Mouse (Mus musculus): Measurements from ENCODE around the gene Pi4kb. TPM values are rescaled to one million over a fixed set of nuclear protein-coding genes. Genes with fewer than 3 reads are reported as not detected.
A peak's percentile ranks its signal among the peaks of the same experiment; 100 is the strongest.

Gene Pi4kb
- polyA plus RNA-seq, 1 experiment, result 21.7 TPM

- DNase-seq (ENCODE audit: low read depth, low spot score), result no peak
Observed at GRCm38 (mm10) chr3:94953384-94953763, 21.2 kb upstream of the Pi4kb start.

GRCm38 (mm10) chr3:94953764-94954616, 20.5 kb upstream of the Pi4kb start, which contains the start of gene Rfx5:
Gene Rfx5, plus strand, starts transcription at chr3:94954075.
- WGBS, result under 1% methylated on average over 50 of the region's 50 CpGs

More at GRCm38 (mm10) chr3:94953384-94953763, 21.2 kb upstream of the Pi4kb start:
- 6% methylated on average over 9 of the region's 9 CpGs for WGBS

DNA sequence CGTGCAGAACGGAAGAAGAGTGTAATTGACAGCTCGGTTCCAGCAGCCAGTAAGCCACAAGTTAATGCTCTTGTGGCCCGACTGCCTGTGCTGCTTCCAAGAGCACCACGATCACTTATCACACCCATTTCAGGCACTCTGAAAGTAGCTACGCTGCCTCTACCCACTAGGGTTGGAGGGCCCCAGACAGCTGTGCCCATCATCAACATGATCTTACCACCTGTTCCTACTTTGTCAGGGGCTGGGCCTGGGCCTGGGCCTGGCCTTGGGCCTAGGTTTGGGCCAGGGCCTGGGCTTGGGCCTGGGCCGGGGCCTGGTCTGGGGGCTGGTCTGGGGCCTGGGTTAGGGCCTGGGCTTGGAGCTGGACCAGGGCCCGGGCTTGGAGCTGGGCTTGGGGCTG, 16.2 kb upstream of the Pi4kb start:
- no peak for DNase-seq (ENCODE audit: low read depth, low spot score)
- WGBS, result 89% methylated on average over 8 of the region's 8 CpGs

More at GRCm38 (mm10) chr3:94953764-94954616, 20.5 kb upstream of the Pi4kb start, which contains the start of gene Rfx5:
- DNase-seq (ENCODE audit: low read depth, low spot score), result peak; percentile 100

DNA sequence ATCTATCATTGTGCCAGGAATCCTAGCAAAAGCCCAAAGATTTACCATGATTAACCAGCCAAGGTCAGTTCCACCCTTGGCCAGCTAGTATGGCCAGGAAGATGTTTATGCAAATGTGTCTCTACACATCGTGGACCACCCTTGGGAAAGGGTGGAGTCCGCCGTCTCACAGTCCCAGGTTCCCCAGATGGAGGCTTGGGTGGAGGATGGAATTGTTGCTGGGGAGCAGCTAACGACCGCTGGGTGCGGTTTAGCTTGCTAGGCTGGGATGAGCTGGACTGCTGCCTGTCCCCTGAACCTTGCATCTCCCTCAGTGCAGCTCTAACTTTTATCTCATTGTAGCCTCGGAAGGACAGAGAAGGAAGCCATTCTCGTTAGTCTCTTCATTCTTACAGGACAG, 14.7 kb upstream of the Pi4kb start:
- no peak for DNase-seq (ENCODE audit: low read depth, low spot score)
- WGBS, result 38% methylated on average over 8 of the region's 8 CpGs

DNA sequence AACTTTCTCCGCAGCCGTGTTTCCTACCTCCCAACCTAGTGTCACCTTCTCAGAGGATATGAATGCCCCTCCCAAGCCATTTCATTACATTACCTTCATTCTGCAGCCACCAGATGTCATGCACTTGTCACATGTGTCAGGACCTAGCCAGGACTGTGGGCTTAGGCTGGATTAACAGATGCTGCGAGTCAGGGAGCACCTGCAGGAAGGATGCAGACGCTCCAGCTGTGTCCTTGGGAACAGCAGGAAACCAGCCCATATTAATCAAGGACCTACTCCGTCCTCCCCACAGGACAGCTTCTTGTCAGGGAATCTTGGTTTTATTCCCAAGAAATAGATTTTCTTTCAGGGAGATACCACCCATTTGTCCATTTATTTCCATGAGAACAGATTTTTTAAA, 14.2 kb upstream of the Pi4kb start:
- no peak for DNase-seq (ENCODE audit: low read depth, low spot score)
- WGBS, result 53% methylated on average over 5 of the region's 5 CpGs

- 97% methylated on average over 1 of the region's 1 CpGs for WGBS
- DNase-seq (ENCODE audit: low read depth, low spot score), result no peak
Observed at GRCm38 (mm10) chr3:94964989-94965388, 9.5 kb upstream of the Pi4kb start.

GRCm38 (mm10) chr3:94965878-94966277, 8.7 kb upstream of the Pi4kb start:
- 61% methylated on average over 1 of the region's 1 CpGs for WGBS
- DNase-seq (ENCODE audit: low read depth, low spot score), result no peak

DNA sequence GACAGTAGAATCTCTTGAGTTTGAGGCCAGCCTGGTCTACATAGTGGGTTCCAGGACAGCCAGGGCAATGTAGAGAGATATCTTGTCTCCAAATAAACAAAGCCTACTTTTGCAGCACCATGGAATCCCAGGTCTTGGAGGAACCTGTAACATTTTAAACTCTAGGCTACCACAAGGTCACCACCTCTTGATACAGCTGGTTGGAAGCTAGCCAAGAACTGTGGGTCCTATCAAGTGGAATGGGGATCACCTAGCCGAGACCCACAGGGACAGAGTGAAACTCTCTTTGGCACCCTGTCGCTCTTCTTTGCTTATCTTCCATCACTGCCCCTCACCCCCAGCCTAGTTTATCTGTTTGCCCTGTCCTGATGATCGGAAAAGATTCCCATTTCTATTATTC, 2.0 kb upstream of the Pi4kb start:
- 89% methylated on average over 3 of the region's 3 CpGs for WGBS
- DNase-seq (ENCODE audit: low read depth, low spot score), result no peak

GRCm38 (mm10) chr3:94973620-94974019, 911 bp upstream of the Pi4kb start:
- no peak for DNase-seq (ENCODE audit: low read depth, low spot score)
- WGBS, result 90% methylated on average over 5 of the region's 5 CpGs

- WGBS, result 15% methylated on average over 9 of the region's 9 CpGs
- no peak for DNase-seq (ENCODE audit: low read depth, low spot score)
Observed at GRCm38 (mm10) chr3:94974026-94974527, 454 bp upstream of the Pi4kb start.

- WGBS, result 87% methylated on average over 11 of the region's 11 CpGs
- DNase-seq (ENCODE audit: low read depth, low spot score), result no peak
Observed at GRCm38 (mm10) chr3:94984312-94984711, 9.8 kb downstream of the Pi4kb start.

DNA sequence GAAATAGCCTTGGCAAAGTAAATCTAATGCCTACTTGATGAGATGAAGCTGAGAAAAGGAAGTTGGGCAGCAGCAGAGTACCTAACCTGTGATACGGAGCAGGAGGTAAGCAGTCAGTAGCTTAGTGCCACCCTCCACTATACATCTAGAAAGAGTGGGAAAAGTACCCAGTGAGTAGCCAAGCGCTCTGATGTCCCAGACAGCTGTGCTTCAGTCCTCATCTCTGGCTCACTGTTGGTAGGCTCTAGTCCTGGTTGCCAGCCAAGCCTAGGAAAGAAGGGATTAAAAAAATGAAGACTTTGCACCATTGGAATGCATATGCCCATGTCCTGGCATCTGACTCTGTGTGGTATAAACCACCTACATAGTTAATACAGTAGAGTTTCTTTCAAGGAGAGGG, 11.0 kb downstream of the Pi4kb start:
- 82% methylated on average over 2 of the region's 2 CpGs for WGBS
- no peak for DNase-seq (ENCODE audit: low read depth, low spot score)

DNA sequence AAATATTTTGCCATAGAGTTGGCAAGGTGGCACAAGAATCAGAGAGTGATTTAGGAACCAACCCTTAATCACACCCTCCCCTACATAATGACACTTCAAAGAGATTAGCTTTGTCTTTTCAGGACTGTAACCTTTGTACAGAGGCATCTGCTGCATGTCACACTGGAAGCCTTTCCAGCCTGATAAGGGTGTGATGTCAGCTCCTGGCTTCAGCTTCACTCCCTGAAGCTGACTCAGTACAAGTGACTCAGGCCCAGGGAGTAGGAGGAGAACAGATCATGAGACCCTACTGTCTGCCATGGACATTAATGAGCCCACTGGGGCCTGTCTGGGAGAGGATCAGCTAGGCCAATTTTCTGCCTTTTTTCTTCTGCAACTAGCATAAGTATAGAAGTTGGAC, 13.0 kb downstream of the Pi4kb start:
- DNase-seq (ENCODE audit: low read depth, low spot score), result peak; percentile 64

DNA sequence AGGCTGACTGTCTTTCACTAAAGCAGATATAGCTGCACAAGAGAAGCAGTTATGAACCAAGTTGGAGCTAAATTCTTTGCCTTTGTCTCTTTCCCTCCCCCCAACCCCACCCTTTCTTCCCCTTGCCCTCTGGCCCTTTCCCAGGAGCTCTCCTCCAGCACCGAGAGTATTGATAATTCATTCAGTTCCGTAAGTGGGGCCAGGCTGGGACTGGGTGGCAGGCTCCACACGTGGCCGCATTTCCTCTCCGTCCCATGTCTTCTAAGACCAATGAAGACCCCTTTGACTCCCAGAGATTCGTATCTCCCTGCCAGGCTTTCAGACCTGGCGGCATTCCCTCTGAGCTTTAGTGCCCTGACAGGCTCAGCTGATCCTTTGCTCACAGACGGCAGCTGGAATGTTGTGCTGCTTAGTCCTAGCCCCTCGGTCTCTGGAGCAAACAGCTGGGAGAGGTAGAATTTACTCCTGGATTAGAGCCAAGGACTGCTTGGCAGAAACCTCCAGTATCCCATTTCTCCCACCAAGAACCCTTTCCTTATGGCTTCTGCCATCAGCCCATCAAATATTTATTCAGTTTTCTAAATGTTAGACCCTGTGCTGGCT, 14.7 kb downstream of the Pi4kb start:
- no peak for DNase-seq (ENCODE audit: low read depth, low spot score)
- WGBS, result 26% methylated on average over 9 of the region's 9 CpGs

GRCm38 (mm10) chr3:94996946-94997345, 22.4 kb downstream of the Pi4kb start:
- WGBS, result 22% methylated on average over 2 of the region's 2 CpGs
- no peak for DNase-seq (ENCODE audit: low read depth, low spot score)

GRCm38 (mm10) chr3:95002569-95002968, 28.0 kb downstream of the Pi4kb start:
- WGBS, result 90% methylated on average over 4 of the region's 4 CpGs
- DNase-seq (ENCODE audit: low read depth, low spot score), result no peak

- no peak for DNase-seq (ENCODE audit: low read depth, low spot score)
Observed at GRCm38 (mm10) chr3:95003273-95003672, 28.7 kb downstream of the Pi4kb start.

GRCm38 (mm10) chr3:95005651-95006050, 31.1 kb downstream of the Pi4kb start:
- DNase-seq (ENCODE audit: low read depth, low spot score), result no peak
- WGBS, result 90% methylated on average over 3 of the region's 3 CpGs

GRCm38 (mm10) chr3:95007706-95008105, 33.2 kb downstream of the Pi4kb start:
- 89% methylated on average over 9 of the region's 9 CpGs for WGBS
- DNase-seq (ENCODE audit: low read depth, low spot score), result no peak

GRCm38 (mm10) chr3:95010396-95010795, 35.9 kb downstream of the Pi4kb start:
- DNase-seq (ENCODE audit: low read depth, low spot score), result no peak
- 86% methylated on average over 7 of the region's 7 CpGs for WGBS

DNA sequence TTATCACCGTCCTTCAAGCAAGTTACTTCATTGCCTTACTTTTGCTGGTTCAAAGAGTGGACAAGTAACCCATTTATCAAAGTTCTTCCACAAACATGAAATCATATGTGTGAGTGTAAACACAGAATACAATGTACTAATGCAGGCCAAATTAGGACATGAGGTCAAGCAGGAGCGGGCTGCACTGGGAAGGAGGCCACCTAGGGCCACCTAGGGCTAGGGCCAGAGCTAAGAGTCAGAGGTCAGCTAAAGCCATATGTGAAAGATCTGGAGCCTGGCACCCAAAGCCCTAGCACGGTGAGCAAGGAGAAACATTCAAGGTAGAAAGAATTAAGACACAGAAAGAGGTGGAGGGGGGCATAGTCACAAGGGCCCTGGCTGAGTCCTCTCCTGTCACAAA, 38.5 kb downstream of the Pi4kb start:
- DNase-seq (ENCODE audit: low read depth, low spot score), result no peak
- WGBS, result 86% methylated on average over 3 of the region's 3 CpGs
